Mouse (Mus musculus): ENCODE measurements around the gene Prpf19.

DNA sequence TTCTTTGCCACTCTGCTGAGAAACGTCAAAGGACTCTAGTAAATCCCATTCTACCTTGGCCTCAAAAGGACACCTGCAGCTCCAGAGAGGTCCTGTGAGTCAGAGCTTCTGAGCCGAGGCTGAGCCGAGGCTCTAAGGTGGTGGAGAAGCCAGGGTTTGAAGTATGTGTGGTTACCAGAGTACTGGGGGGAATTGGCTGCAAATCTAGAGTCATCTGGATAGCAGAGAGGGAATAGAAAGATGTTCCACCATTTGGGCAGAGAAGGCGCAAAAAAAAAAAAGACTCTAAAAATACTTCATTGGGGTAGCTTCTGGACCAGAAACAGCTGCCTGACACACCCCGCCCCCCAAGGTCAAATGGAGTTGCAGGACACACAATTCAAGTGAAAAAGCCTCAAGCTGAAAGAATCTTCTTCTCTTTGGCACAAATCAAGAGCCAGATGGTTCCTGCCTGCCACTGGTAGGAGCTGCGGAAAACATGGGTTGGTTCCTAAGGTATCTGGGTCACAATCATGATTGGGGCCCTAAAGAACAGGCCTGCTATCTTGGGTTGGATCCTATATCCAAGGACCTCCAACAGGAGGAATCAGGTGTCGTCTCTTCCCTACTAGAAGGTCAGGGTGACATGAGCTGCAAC is 16.7 kb upstream of the Prpf19 start:
- TF ChIP-seq CTCF (IDR thresholded peaks at IDR 0.05; ENCODE audit: control insufficient read depth, insufficient read depth, low read length) (no peak), POLR2A (IDR thresholded peaks at IDR 0.05; ENCODE audit: borderline replicate concordance, control insufficient read depth, low read depth, low read length) (no peak)
